Mouse (Mus musculus) thymus, postnatal 25 days (tissue): Measurements from ENCODE around the gene Hoxb5.

Experiments
- DNase-seq: peaks from one replicate; pipeline ENCODE4 v3.0.0; 2022

Gene Hoxb5

GRCm38 (mm10) chr11:96272024-96272921, 30.9 kb upstream of the Hoxb5 start:
- no peak for DNase-seq

DNA sequence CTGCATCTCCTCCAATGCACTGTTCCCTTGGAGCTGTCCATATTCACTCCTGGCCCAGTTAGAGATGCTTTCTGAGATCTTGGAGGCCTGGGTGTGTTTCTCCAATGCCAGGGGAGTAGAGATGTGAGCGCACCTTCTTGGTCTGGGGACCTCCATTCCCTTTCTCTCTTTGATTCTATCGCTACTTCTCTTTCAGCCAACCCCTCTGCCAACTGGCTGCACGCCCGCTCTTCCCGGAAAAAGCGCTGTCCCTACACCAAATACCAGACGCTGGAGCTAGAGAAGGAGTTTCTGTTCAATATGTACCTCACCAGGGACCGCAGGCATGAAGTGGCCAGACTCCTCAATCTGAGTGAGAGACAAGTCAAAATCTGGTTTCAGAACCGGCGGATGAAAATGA, 28.7 kb upstream of the Hoxb5 start:
- DNase-seq: no peak

DNA sequence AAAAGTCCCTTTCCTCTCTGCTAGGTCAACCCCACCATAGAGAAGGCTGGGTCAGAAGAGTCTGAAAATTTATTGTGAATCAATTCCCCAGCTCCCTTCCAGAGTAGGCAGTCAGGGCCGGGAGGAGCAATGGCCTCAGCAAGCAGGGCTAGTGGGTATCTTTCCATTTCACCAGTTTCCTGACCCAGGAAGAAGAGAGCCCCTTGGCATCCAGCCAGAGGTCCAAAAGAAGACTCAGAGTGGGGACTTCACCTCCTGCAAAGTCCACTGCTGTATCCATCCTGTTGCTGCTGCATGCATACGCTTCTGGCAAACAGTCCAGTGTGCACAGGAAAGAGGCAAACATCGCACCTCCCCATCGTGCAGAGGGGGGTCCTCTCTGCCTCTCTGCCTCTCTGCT, 27.2 kb upstream of the Hoxb5 start:
- DNase-seq: no peak

GRCm38 (mm10) chr11:96277151-96278044, 25.7 kb upstream of the Hoxb5 start:
- DNase-seq: no peak

DNA sequence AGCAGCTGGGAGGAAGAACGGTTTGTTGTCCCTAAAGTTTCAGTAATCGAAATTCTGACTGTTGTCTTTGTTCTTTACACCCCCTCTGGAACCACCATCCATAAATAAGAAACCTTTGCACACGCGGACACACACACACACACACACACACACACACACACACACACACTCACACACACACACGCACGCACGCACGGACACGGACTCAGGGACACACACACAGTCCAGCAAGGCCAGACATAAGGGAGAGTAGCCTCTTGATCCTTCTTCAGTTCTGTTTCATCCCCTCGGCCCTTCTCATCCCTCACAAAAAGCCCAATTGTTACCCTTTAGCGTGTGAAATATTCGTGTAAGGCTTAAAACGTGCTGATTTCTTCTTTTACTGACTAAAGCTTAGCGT, 24.8 kb upstream of the Hoxb5 start:
- DNase-seq: no peak

GRCm38 (mm10) chr11:96278773-96279172, 24.4 kb upstream of the Hoxb5 start:
- peak; percentile 83 for DNase-seq

DNA sequence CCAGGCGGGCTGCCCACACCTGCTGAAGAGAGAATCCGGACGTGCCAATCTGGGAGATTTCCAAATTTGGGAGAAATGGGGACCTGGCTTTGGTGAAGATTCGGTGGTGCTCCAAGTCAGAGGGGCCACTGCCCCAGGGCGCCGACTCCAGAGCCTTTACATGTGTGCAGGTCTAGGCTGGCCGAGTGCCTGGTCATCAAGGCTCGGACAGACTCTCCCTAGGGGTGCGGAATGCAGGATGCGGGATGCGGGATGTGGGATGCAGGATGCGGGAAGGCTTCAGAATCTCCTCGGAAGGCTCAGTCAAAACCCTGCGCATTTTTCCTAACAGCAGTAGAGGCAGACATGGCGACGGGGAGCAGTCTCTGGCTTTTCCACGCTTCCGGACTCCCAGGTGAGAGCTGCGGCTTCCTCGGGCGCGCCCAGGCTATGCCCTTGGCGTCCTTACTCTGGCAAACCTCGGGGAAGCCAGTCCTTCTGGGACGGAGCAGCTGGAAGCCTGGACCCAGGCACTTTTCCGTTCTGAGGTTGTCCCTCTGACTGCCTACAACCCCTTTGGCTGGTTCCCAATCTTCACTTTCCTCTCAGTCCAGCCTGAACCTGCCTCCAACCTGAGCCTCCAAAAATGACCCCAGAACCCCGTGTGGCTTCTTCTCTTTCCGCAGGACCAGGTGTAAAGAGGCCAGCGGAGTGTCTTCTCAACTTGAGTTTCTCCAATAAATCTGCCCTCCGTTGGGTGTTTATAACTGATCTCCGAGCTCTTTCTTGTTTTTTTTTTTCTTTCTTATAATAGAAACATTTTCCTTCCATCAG, 23.5 kb upstream of the Hoxb5 start:
- no peak for DNase-seq

DNA sequence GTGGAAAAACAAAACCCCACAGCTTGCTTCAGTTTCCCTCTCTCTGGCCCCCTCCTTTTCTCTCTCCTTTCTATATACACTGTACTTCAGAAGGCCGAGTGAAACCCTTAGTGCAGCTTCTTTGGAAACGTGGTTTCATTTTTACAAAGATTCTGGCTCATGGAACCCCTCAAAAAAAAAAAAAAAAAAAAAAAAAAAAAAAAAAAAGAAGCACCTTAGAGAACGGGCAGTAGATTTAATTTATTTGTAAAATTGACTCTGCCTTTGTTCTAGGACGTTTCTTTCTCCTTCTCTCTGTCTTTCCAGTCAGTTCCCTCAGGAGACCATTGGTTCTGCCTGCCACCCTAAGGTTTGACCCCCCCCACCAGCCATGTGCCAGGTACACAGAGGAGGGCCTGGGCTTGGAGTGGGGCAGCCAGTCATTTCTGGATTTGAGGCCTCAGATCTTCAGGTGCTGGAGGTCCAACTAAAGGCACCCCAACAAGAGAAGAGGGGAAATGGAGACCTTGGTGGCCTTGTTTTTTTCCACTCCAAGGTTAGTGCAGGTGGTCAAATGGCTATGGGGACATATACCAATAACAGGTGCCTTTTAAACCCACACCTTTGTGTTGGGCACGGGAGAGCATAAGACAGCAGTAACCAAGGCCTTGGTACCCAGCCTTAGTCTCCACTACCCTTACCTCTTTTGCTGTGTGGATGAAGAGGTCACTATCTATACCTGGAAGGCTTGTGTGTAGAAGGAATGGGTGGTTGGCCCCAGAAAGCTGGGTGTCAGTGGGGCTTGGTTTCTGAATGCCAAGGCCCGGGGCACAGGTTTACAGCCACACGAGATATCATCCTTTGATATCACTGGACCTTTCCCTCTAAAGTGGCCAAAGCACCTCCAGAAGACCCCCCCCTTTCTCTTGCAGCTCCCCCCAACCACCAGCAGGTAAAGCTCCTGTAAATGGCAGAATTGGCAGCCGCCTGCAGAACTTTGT, 22.4 kb upstream of the Hoxb5 start:
- DNase-seq: no peak

DNA sequence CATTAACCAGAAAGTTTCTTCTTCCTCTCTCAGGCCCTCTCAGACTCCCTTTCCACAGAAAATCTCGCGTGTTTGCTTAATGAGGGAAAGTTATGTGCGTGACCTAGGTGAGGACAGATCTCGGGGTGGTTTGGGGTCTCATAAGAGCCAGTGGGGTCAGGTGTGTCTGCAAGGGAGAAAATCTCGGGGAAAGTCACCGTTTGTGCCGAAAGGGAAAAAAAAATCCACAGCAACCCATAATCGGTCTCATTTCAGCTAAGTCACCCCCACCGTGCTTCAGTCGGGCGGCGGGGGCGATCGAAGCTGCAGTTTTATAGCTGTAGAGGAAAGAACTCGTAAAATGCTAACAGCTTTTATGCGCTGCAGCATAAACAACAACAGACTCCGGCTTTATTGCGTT, 21.7 kb upstream of the Hoxb5 start:
- no peak for DNase-seq

DNA sequence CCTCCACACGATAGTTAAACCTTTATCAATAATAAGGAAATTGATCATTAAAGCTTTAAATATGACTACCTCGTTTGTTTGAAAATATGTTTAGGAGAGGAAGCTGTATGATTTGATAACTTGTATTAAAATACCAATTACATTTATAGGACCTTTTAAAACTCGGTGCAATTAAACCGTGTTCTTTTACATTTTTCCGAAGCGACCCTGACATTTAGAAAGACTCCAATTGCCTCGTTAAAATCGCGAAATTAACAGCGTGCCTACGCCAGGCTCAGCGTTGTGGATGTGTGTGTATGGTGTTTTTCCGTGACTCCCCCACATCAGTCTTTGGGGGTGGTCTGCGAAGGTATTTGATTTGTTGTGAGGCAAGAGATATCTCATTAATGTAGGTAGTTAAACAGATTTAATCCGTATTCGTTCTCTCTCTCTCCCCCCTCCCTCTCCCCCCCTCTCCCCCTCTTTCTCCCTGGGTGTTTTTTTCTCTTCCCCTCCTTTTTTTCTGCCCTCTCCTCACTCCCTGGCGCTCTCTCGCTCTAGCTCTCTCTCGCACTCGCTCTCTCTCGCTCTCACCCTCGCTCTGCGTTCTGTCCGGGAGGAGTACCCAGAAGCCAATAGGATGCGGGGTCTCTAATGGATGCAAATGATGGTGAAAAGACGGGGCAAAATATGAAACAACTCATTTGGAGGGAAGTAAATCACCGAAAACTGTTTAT, 21.1 kb upstream of the Hoxb5 start, which contains the start of gene Hoxb8:
Gene Hoxb8, plus strand, starts transcription at position 51 of the 716 bp plus-strand sequence.
- no peak for DNase-seq

GRCm38 (mm10) chr11:96282795-96283430, 20.2 kb upstream of the Hoxb5 start:
- no peak for DNase-seq

- DNase-seq: no peak
Observed at GRCm38 (mm10) chr11:96284041-96284749, 18.9 kb upstream of the Hoxb5 start.

- DNase-seq: no peak
Observed at GRCm38 (mm10) chr11:96284774-96285734, 18.1 kb upstream of the Hoxb5 start.

DNA sequence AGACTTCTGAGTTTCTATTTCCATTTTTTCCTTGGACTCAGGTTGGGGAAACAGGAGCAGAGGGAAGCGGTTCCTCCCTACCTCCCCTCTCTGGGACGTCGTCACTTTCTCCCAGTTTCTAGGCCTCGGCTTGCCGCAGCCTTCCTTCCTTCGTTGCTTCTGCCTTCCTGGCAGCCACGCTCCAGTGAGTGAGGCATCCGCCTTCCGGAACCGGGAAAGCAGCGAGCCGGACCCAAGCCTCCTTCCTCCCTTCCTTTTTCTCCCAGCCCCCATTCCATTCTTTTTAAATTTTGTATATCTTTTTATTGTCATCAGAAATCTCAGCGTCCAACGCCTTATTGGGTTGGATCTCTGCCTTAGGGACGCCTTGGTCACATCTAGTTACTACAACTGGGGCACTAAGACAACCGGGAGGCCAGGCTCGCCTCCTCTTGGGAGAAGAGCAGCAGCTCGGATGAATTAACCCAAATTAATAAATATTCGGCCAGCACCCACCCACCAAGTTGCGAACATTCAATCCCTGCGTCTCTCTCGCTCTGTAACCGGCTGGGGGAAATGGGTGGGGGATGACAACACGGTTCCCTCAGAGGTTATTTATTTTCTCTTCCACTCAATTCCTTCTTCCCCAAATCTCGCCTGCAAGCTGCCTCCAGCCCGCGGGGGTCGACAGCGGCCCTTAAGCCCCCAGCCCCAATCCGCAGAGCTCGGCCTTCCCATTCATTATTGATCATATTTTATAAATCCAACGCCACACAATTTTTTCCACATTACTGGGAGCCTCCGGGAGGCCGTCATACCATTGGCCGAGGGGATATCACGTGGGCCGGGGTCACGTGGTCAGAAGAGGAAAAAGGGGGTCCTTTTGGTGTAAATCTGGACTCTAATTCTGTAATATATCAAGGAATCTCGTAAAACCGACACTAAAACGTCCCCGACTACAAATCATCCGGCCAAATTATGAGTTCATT, 17.1 kb upstream of the Hoxb5 start, which contains the start of gene Hoxb7:
Gene Hoxb7, plus strand, starts transcription at position 853 of the 968 bp plus-strand sequence.
- DNase-seq: no peak

DNA sequence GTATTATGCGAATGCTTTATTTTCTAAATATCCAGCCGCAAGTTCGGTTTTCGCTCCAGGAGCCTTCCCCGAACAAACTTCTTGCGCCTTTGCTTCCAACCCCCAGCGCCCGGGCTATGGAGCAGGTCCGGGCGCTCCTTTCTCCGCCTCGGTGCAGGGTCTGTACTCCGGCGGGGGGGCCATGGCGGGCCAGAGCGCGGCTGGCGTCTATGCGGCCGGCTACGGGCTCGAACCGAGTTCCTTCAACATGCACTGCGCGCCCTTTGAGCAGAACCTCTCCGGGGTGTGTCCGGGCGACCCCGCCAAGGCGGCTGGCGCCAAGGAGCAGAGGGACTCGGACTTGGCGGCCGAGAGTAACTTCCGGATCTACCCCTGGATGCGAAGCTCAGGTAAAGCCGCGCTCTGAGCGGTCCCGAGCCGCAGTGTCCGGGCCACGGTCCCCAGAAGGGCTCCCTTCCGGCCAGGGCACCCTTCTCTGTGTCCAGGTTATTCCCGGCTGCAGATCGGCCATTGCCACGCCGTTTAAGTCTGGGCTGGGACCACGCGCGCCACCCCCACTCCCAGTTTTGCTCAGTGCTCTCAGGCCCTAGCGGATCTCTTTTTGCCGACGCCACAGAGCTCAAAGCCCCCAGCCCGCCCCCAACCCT, 16.3 kb upstream of the Hoxb5 start:
- DNase-seq: no peak

- DNase-seq: no peak
Observed at GRCm38 (mm10) chr11:96287411-96287810, 15.7 kb upstream of the Hoxb5 start.
